Comparison of ENCODE assay signal across 9 mouse cellular contexts in the genomic region with DNA sequence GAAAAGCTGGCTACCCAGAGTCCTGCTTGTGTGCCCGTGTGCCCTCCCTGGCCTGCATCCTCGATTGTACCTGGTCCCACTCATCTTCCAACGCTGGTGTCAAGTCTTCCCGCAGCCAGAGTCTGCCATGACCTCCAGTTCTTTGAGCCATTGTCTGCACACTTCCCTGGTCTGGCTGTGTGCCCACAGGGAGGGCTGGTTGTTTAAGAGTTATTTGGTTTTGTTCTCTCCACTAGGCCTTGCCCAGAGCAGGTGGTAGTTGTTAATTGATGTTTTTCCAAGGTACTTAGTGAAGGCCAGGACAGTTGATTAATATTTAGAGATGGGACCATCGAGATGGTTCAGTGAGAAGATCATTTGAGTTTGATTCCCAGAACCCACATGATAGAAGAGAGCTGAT. TPM values are rescaled to one million over a fixed set of nuclear protein-coding genes. Genes with fewer than 3 reads are reported as not detected.
DNase-seq lines count a peak whose midpoint lies in the region; ATAC-seq and TF ChIP-seq lines count a peak whose summit lies in the region.
"Had no signal": no experiment of that assay in that cellular context is flagged by ENCODE, and none has a peak within 500 bp of the region (broad histone marks: within the 10 kb centered on the region; RNA-seq: fewer than 3 reads in every experiment).

No protein-coding gene starts in this region.

- peak overlapping the region; percentile 89 for H3K27ac ChIP-seq in heart, embryonic 15.5 days
- H3K27ac ChIP-seq in lung, embryonic 16.5 days (ENCODE audit: low read length): peak overlapping the region; percentile 91
- H3K27ac ChIP-seq in hindbrain, postnatal 0 days: peak overlapping the region; percentile 54
- H3K27ac ChIP-seq in stomach, embryonic 15.5 days: peak overlapping the region; percentile 92
- H3K27ac ChIP-seq: liver, embryonic 14.5 days had no signal

- no peak for DNase-seq in heart, postnatal 10 days
- no peak for DNase-seq in lung, postnatal 25 days (ENCODE audit: low spot score)
- no peak for DNase-seq in hindbrain, postnatal 0 days (ENCODE audit: low spot score)
- no peak for DNase-seq in layer of hippocampus, postnatal 25 days (ENCODE audit: extremely low spot score in 1 of 2, low spot score in 1 of 2)
- DNase-seq in lung, adult 18-20 months: no peak

- intact Hi-C loops in heart, postnatal 10 days (cut with DNase I): no loop called here

- H3K9ac ChIP-seq in heart, embryonic 15.5 days: no peak overlapping the region
- H3K9ac ChIP-seq in lung, embryonic 16.5 days (ENCODE audit: low read length): no peak overlapping the region
- no peak overlapping the region for H3K9ac ChIP-seq in hindbrain, postnatal 0 days (replicated peaks; ENCODE audit: low read length)
- H3K9ac ChIP-seq in stomach, embryonic 15.5 days: no peak overlapping the region
- H3K9ac ChIP-seq: liver, embryonic 14.5 days had no signal

- H3K27me3 ChIP-seq in heart, embryonic 15.5 days: no peaks in the 10 kb centered on the region
- H3K27me3 ChIP-seq in lung, embryonic 16.5 days (ENCODE audit: control insufficient read depth, insufficient read depth, low read depth, low read length): no peaks in the 10 kb centered on the region
- no peaks in the 10 kb centered on the region for H3K27me3 ChIP-seq in hindbrain, postnatal 0 days (ENCODE audit: insufficient read depth, low read length)
- H3K27me3 ChIP-seq in stomach, embryonic 15.5 days (replicated peaks): no peaks in the 10 kb centered on the region

- H3K36me3 ChIP-seq in heart, embryonic 15.5 days: peaks cover 3% of the 10 kb centered on the region; the same call in 1 of the 2 replicates
- no peaks in the 10 kb centered on the region for H3K36me3 ChIP-seq in lung, embryonic 16.5 days (ENCODE audit: control insufficient read depth, insufficient read depth, low read length)
- H3K36me3 ChIP-seq in hindbrain, postnatal 0 days (ENCODE audit: insufficient read depth, low read length): no peaks in the 10 kb centered on the region
- H3K36me3 ChIP-seq in stomach, embryonic 15.5 days: no peaks in the 10 kb centered on the region

- no peaks in the 10 kb centered on the region for H3K9me3 ChIP-seq in heart, embryonic 15.5 days (replicated peaks)
- H3K9me3 ChIP-seq in lung, embryonic 16.5 days (ENCODE audit: control insufficient read depth, low read length): no peaks in the 10 kb centered on the region
- no peaks in the 10 kb centered on the region for H3K9me3 ChIP-seq in hindbrain, postnatal 0 days (ENCODE audit: low read length)
- no peaks in the 10 kb centered on the region for H3K9me3 ChIP-seq in stomach, embryonic 15.5 days

- H3K4me1 ChIP-seq in heart, embryonic 15.5 days (replicated peaks): peaks cover 59% of the 10 kb centered on the region
- H3K4me1 ChIP-seq in lung, embryonic 16.5 days (replicated peaks; ENCODE audit: control insufficient read depth, insufficient read depth, low read length): peaks cover 45% of the 10 kb centered on the region
- H3K4me1 ChIP-seq in hindbrain, postnatal 0 days (ENCODE audit: insufficient read depth, low read length): peaks cover 14% of the 10 kb centered on the region; the same call in 1 of the 2 replicates
- H3K4me1 ChIP-seq in stomach, embryonic 15.5 days: peaks cover 45% of the 10 kb centered on the region

- WGBS in heart, embryonic 15.5 days: 69% methylated on average over 5 of the region's 5 CpGs
- 56% methylated on average over 5 of the region's 5 CpGs for WGBS in lung, embryonic 16.5 days
- WGBS in hindbrain, postnatal 0 days: 56% methylated on average over 5 of the region's 5 CpGs
- WGBS in stomach, embryonic 15.5 days: 60% methylated on average over 5 of the region's 5 CpGs

- no peak for TF ChIP-seq CTCF in hindbrain, postnatal 0 days (IDR thresholded peaks at IDR 0.05; ENCODE audit: low read depth)

- H3K4me3 ChIP-seq in heart, embryonic 15.5 days: no peak overlapping the region
- no peak overlapping the region for H3K4me3 ChIP-seq in lung, embryonic 16.5 days (ENCODE audit: low read length)
- H3K4me3 ChIP-seq in hindbrain, postnatal 0 days (ENCODE audit: low read length): no peak overlapping the region
- H3K4me3 ChIP-seq in stomach, embryonic 15.5 days (replicated peaks): no peak overlapping the region

- no peak overlapping the region for H3K4me2 ChIP-seq in heart, embryonic 15.5 days
- no peak overlapping the region for H3K4me2 ChIP-seq in lung, embryonic 16.5 days (ENCODE audit: low read depth, low read length)
- no peak overlapping the region for H3K4me2 ChIP-seq in hindbrain, postnatal 0 days (ENCODE audit: low read depth, low read length)
- H3K4me2 ChIP-seq in stomach, embryonic 15.5 days: no peak overlapping the region

- ATAC-seq in heart, embryonic 15.5 days (replicated peaks; ENCODE audit: insufficient number of reproducible peaks, insufficient read depth, low FRiP score, low read depth): no peak
- ATAC-seq in lung, embryonic 16.5 days (ENCODE audit: low read depth): no peak
- ATAC-seq in hindbrain, postnatal 0 days: no peak
- ATAC-seq in stomach, embryonic 15.5 days (ENCODE audit: insufficient read depth, low FRiP score, low read depth): no peak

RNA-seq across cellular contexts. Expression of a gene that starts 54.7 kb away (rescaled TPM):
- polyA plus RNA-seq in heart, embryonic 15.5 days (2015; fragmentation: Nextera tagmentation; extraction: Ambion mirVana): 61.4 and 80.2 TPM in 2 replicates
- total RNA-seq in heart, postnatal 10 days (2021): 10 to 100 TPM; 83.0 to 85.0 TPM
- 9.8 and 10.9 TPM in 2 replicates for polyA plus RNA-seq in lung, embryonic 16.5 days (2015; fragmentation: Nextera tagmentation; extraction: Ambion mirVana)
- total RNA-seq in hindbrain, postnatal 0 days (2014; rRNA removed): 46.7 and 52.8 TPM in 2 replicates
- 18.4 and 20.0 TPM in 2 replicates for polyA plus RNA-seq in hindbrain, postnatal 0 days (2015; fragmentation: Nextera tagmentation; extraction: Ambion mirVana)
- 50.2 and 50.8 TPM in 2 replicates for polyA plus RNA-seq in stomach, embryonic 15.5 days (2015; fragmentation: Nextera tagmentation; extraction: Ambion mirVana)
- total RNA-seq in layer of hippocampus, postnatal 25 days (2021): 10 to 100 TPM; 38.7 to 42.3 TPM
